ENCODE assay signal across 20 mouse cellular contexts in genomic region chrX:162049616-162050015, GRCm38 (mm10).
"Had no signal": no experiment of that assay in that cellular context is flagged by ENCODE, and none has a peak within 500 bp of the region (broad histone marks: within the 10 kb centered on the region; RNA-seq: fewer than 3 reads in every experiment).

No protein-coding gene starts in this region.

- DNase-seq: kidney, adult 11 months; kidney, postnatal 14 days; kidney, postnatal 4 days; left cerebral cortex, postnatal 4 days; liver, embryonic 13.5 days; lung, embryonic 14.5 days; right cerebral cortex, postnatal 25 days; spleen, adult 18-20 months; thymus, adult 18-20 months; thymus, postnatal 36 days had no signal

- H3K9me3 ChIP-seq: limb, embryonic 12.5 days; limb, embryonic 15.5 days; liver, embryonic 13.5 days; megakaryocyte, embryonic 14.5 days; midbrain, embryonic 10.5 days; midbrain, embryonic 13.5 days; neural tube, embryonic 13.5 days; stomach, embryonic 15.5 days had no signal

- H3K4me2 ChIP-seq: limb, embryonic 12.5 days; limb, embryonic 15.5 days; liver, embryonic 13.5 days; lung, embryonic 14.5 days; midbrain, embryonic 13.5 days; neural tube, embryonic 13.5 days; stomach, embryonic 15.5 days had no signal

- H3K27me3 ChIP-seq: stomach, embryonic 15.5 days had no signal

- H3K4me3 ChIP-seq: limb, embryonic 12.5 days; limb, embryonic 15.5 days; liver, embryonic 13.5 days; megakaryocyte, embryonic 14.5 days; midbrain, embryonic 10.5 days; midbrain, embryonic 13.5 days; myocyte; neural tube, embryonic 13.5 days; stomach, embryonic 15.5 days had no signal

- H3K4me1 ChIP-seq: limb, embryonic 12.5 days; limb, embryonic 15.5 days; liver, embryonic 13.5 days; megakaryocyte, embryonic 14.5 days; midbrain, embryonic 10.5 days; midbrain, embryonic 13.5 days; neural tube, embryonic 13.5 days; stomach, embryonic 15.5 days had no signal

- H3K9ac ChIP-seq: limb, embryonic 12.5 days; limb, embryonic 15.5 days; liver, embryonic 13.5 days; lung, embryonic 14.5 days; midbrain, embryonic 13.5 days; neural tube, embryonic 13.5 days; stomach, embryonic 15.5 days had no signal

- H3K27ac ChIP-seq: limb, embryonic 12.5 days; limb, embryonic 15.5 days; liver, embryonic 13.5 days; midbrain, embryonic 10.5 days; midbrain, embryonic 13.5 days; neural tube, embryonic 13.5 days; stomach, embryonic 15.5 days had no signal

- H3K36me3 ChIP-seq: limb, embryonic 12.5 days; limb, embryonic 15.5 days; liver, embryonic 13.5 days; midbrain, embryonic 10.5 days; midbrain, embryonic 13.5 days; neural tube, embryonic 13.5 days; stomach, embryonic 15.5 days had no signal

- ATAC-seq: lung, postnatal 0 days; midbrain, embryonic 13.5 days; midbrain, embryonic 16.5 days had no signal
